Comparison of ENCODE assay signal across 33 mouse cellular contexts in genomic region chr15:93807993-93808392, GRCm38 (mm10).
"Had no signal": no experiment of that assay in that cellular context is flagged by ENCODE, and none has a peak within 500 bp of the region (broad histone marks: within the 10 kb centered on the region; RNA-seq: fewer than 3 reads in every experiment).

No protein-coding gene starts in this region.

- DNase-seq: heart, postnatal 10 days; heart, postnatal 14 days; heart, postnatal 36 days; heart, postnatal 4 days; kidney, adult 11 months; kidney, adult 18-20 months; kidney, adult 2 months; kidney, adult 8-10 months; kidney, adult 9 months; kidney, postnatal 10 days; kidney, postnatal 14 days; kidney, postnatal 25 days; kidney, postnatal 36 days; kidney, postnatal 4 days; layer of hippocampus, adult 9-11 months; layer of hippocampus, postnatal 36 days had no signal

- H3K9ac ChIP-seq: heart, embryonic 12.5 days; heart, embryonic 13.5 days; heart, embryonic 15.5 days; hindbrain, embryonic 12.5 days; hindbrain, embryonic 13.5 days; hindbrain, embryonic 14.5 days; hindbrain, embryonic 15.5 days; kidney, embryonic 15.5 days had no signal

- H3K27me3 ChIP-seq: heart, embryonic 12.5 days; heart, embryonic 13.5 days; heart, embryonic 15.5 days; hindbrain, embryonic 12.5 days; hindbrain, embryonic 13.5 days; hindbrain, embryonic 15.5 days; kidney, embryonic 15.5 days had no signal

- H3K4me2 ChIP-seq: heart, embryonic 11.5 days; heart, embryonic 12.5 days; heart, embryonic 13.5 days; heart, embryonic 15.5 days; hindbrain, embryonic 12.5 days; hindbrain, embryonic 13.5 days; hindbrain, embryonic 14.5 days; hindbrain, embryonic 15.5 days; kidney, embryonic 15.5 days had no signal

- H3K36me3 ChIP-seq: heart, embryonic 10.5 days; heart, embryonic 12.5 days; heart, embryonic 13.5 days; heart, embryonic 15.5 days; hindbrain, embryonic 10.5 days; hindbrain, embryonic 12.5 days; hindbrain, embryonic 13.5 days; hindbrain, embryonic 15.5 days; kidney, embryonic 15.5 days had no signal

- ATAC-seq: hindbrain, embryonic 16.5 days; hindbrain, postnatal 0 days; inflammation-experienced regulatory T-cells, adult 6 months had no signal

- H3K27ac ChIP-seq: heart, embryonic 10.5 days; heart, embryonic 13.5 days; heart, embryonic 15.5 days; hindbrain, embryonic 10.5 days; hindbrain, embryonic 12.5 days; hindbrain, embryonic 13.5 days; hindbrain, embryonic 14.5 days; hindbrain, embryonic 15.5 days; hindbrain, postnatal 0 days; kidney, embryonic 15.5 days; kidney, postnatal 0 days; layer of hippocampus, adult 2 months; left cerebral cortex, adult 2 months had no signal

- H3K9me3 ChIP-seq: heart, embryonic 10.5 days; heart, embryonic 12.5 days; heart, embryonic 13.5 days; heart, embryonic 15.5 days; hindbrain, embryonic 10.5 days; hindbrain, embryonic 12.5 days; hindbrain, embryonic 13.5 days; hindbrain, embryonic 15.5 days; kidney, embryonic 15.5 days had no signal

- H3K4me3 ChIP-seq: heart, embryonic 10.5 days; heart, embryonic 12.5 days; heart, embryonic 13.5 days; heart, embryonic 15.5 days; hindbrain, embryonic 10.5 days; hindbrain, embryonic 12.5 days; hindbrain, embryonic 13.5 days; hindbrain, embryonic 15.5 days; kidney, embryonic 15.5 days; layer of hippocampus, adult 2 months; left cerebral cortex, adult 2 months had no signal

- H3K4me1 ChIP-seq: heart, embryonic 10.5 days; heart, embryonic 12.5 days; heart, embryonic 13.5 days; heart, embryonic 15.5 days; hindbrain, embryonic 12.5 days; hindbrain, embryonic 13.5 days; hindbrain, embryonic 15.5 days; kidney, embryonic 15.5 days had no signal
